ENCODE assay signal across 9 mouse cellular contexts in genomic region chr8:47951380-47951932, GRCm38 (mm10). TPM values are rescaled to one million over a fixed set of nuclear protein-coding genes. Genes with fewer than 3 reads are reported as not detected.
DNase-seq lines count a peak whose midpoint lies in the region; ATAC-seq and TF ChIP-seq lines count a peak whose summit lies in the region.
"Had no signal": no experiment of that assay in that cellular context is flagged by ENCODE, and none has a peak within 500 bp of the region (broad histone marks: within the 10 kb centered on the region; RNA-seq: fewer than 3 reads in every experiment).

No protein-coding gene starts in this region.

- H3K4me2 ChIP-seq in embryonic facial prominence, embryonic 11.5 days (ENCODE audit: low read depth, low read length) = no peak overlapping the region
- no peak overlapping the region for H3K4me2 ChIP-seq in midbrain, embryonic 14.5 days (ENCODE audit: low read length)

- no peaks in the 10 kb centered on the region for H3K4me1 ChIP-seq in embryonic facial prominence, embryonic 11.5 days (ENCODE audit: control insufficient read depth, insufficient read depth, low read length)
- peaks cover 18% of the 10 kb centered on the region; the same call in 1 of the 2 replicates for H3K4me1 ChIP-seq in embryonic facial prominence, embryonic 10.5 days
- no peaks in the 10 kb centered on the region for H3K4me1 ChIP-seq in midbrain, embryonic 10.5 days
- no peaks in the 10 kb centered on the region for H3K4me1 ChIP-seq in midbrain, embryonic 14.5 days (ENCODE audit: control insufficient read depth, insufficient read depth, low read length)
- peaks cover 10% of the 10 kb centered on the region for H3K4me1 ChIP-seq in embryonic fibroblast, embryonic 13.5 days (ENCODE audit: control insufficient read depth, insufficient read depth, low read length)

- TF ChIP-seq POLR2A in embryonic fibroblast, embryonic 13.5 days (IDR thresholded peaks at IDR 0.05; ENCODE audit: low read depth, low read length) = no peak

- peak; percentile 36; the same call in 1 of the 2 replicates for TF ChIP-seq CTCF in embryonic fibroblast, embryonic 13.5 days (IDR thresholded peaks at IDR 0.05; ENCODE audit: borderline replicate concordance, insufficient read depth, low read length)

- no peak overlapping the region for H3K9ac ChIP-seq in embryonic facial prominence, embryonic 11.5 days (replicated peaks; ENCODE audit: low read length)
- no peak overlapping the region for H3K9ac ChIP-seq in midbrain, embryonic 14.5 days (replicated peaks; ENCODE audit: low read length)

- H3K36me3 ChIP-seq in embryonic facial prominence, embryonic 11.5 days (replicated peaks; ENCODE audit: control insufficient read depth, insufficient read depth, low read depth, low read length) = no peaks in the 10 kb centered on the region
- no peaks in the 10 kb centered on the region; the same call in 1 of the 2 replicates for H3K36me3 ChIP-seq in embryonic facial prominence, embryonic 10.5 days (replicated peaks)
- H3K36me3 ChIP-seq in midbrain, embryonic 10.5 days = no peaks in the 10 kb centered on the region
- no peaks in the 10 kb centered on the region for H3K36me3 ChIP-seq in midbrain, embryonic 14.5 days (ENCODE audit: control insufficient read depth, insufficient read depth, low read length)

- H3K27me3 ChIP-seq in embryonic facial prominence, embryonic 11.5 days (ENCODE audit: control insufficient read depth, insufficient read depth, low read length) = no peaks in the 10 kb centered on the region
- no peaks in the 10 kb centered on the region for H3K27me3 ChIP-seq in embryonic facial prominence, embryonic 10.5 days (replicated peaks; ENCODE audit: low read depth, poor library complexity, severe bottlenecking)
- no peaks in the 10 kb centered on the region for H3K27me3 ChIP-seq in midbrain, embryonic 10.5 days (ENCODE audit: low read depth, poor library complexity, severe bottlenecking)
- no peaks in the 10 kb centered on the region for H3K27me3 ChIP-seq in midbrain, embryonic 14.5 days (ENCODE audit: control insufficient read depth, insufficient read depth, low read length)
- H3K27me3 ChIP-seq: megakaryocyte, embryonic 14.5 days had no signal

- DNase-seq in embryonic facial prominence, embryonic 11.5 days (ENCODE audit: low spot score) = peak; percentile 42
- no peak for DNase-seq in embryonic facial prominence, embryonic 10.5 days (ENCODE audit: low spot score)
- peak; percentile 28 for DNase-seq in midbrain, embryonic 10.5 days (ENCODE audit: low spot score)
- no peak for DNase-seq in midbrain, embryonic 14.5 days
- DNase-seq in ovary, postnatal 10 days (ENCODE audit: low spot score) = no peak
- DNase-seq in cerebellum, postnatal 4 days (ENCODE audit: low spot score in 2 of 2) = no peak

- no peak overlapping the region for H3K27ac ChIP-seq in embryonic facial prominence, embryonic 11.5 days (replicated peaks; ENCODE audit: low read depth, low read length)
- no peak overlapping the region for H3K27ac ChIP-seq in embryonic facial prominence, embryonic 10.5 days (replicated peaks)
- no peak overlapping the region for H3K27ac ChIP-seq in midbrain, embryonic 10.5 days (replicated peaks)
- H3K27ac ChIP-seq in midbrain, embryonic 14.5 days (replicated peaks; ENCODE audit: low read depth, low read length) = no peak overlapping the region
- H3K27ac ChIP-seq in embryonic fibroblast, embryonic 13.5 days (ENCODE audit: insufficient read depth, low read length) = no peak overlapping the region

- no peaks in the 10 kb centered on the region for H3K9me3 ChIP-seq in embryonic facial prominence, embryonic 11.5 days (replicated peaks; ENCODE audit: control insufficient read depth, low read length)
- no peaks in the 10 kb centered on the region for H3K9me3 ChIP-seq in embryonic facial prominence, embryonic 10.5 days
- no peaks in the 10 kb centered on the region for H3K9me3 ChIP-seq in midbrain, embryonic 10.5 days (replicated peaks)
- no peaks in the 10 kb centered on the region for H3K9me3 ChIP-seq in midbrain, embryonic 14.5 days (ENCODE audit: control insufficient read depth, low read length)
- H3K9me3 ChIP-seq: megakaryocyte, embryonic 14.5 days had no signal

- no peak overlapping the region for H3K4me3 ChIP-seq in embryonic facial prominence, embryonic 11.5 days (ENCODE audit: low read depth, low read length)
- no peak overlapping the region for H3K4me3 ChIP-seq in embryonic facial prominence, embryonic 10.5 days
- no peak overlapping the region for H3K4me3 ChIP-seq in midbrain, embryonic 10.5 days
- H3K4me3 ChIP-seq in midbrain, embryonic 14.5 days (replicated peaks; ENCODE audit: low read depth, low read length) = no peak overlapping the region
- H3K4me3 ChIP-seq in embryonic fibroblast, embryonic 13.5 days (ENCODE audit: insufficient read depth, low read length) = no peak overlapping the region
- H3K4me3 ChIP-seq: megakaryocyte, embryonic 14.5 days had no signal

- WGBS in embryonic facial prominence, embryonic 11.5 days = 76% methylated on average over 7 of the region's 7 CpGs
- 79% methylated on average over 7 of the region's 7 CpGs for WGBS in embryonic facial prominence, embryonic 10.5 days
- 81% methylated on average over 7 of the region's 7 CpGs for whole genome bisulfite sequencing in midbrain, embryonic 10.5 days
- WGBS in midbrain, embryonic 14.5 days = 85% methylated on average over 7 of the region's 7 CpGs

- ATAC-seq in embryonic facial prominence, embryonic 11.5 days (replicated peaks; ENCODE audit: insufficient number of reproducible peaks, low FRiP score, low TSS enrichment, low read depth) = no peak
- no peak for ATAC-seq in midbrain, embryonic 14.5 days (ENCODE audit: low FRiP score, low TSS enrichment)
- 0 out of 2 replicates have a peak, but pooled peaks have one; percentile 25 for ATAC-seq in megakaryocyte, adult 5-6 weeks (ENCODE audit: poor library complexity, severe bottlenecking)

RNA-seq across cellular contexts. Expression of gene Wwc2, which starts 39.3 kb away (rescaled TPM):
- 8.8 and 9.7 TPM in 2 replicates for polyA plus RNA-seq in embryonic facial prominence, embryonic 11.5 days (2014; fragmentation: Nextera tagmentation; extraction: Ambion mirVana)
- polyA plus RNA-seq in embryonic facial prominence, embryonic 10.5 days (2016; fragmentation: Nextera tagmentation; extraction: Ambion mirVana) = 10.6 and 11.1 TPM in 2 replicates
- polyA plus RNA-seq in midbrain, embryonic 10.5 days (2016; fragmentation: Nextera tagmentation; extraction: Ambion mirVana) = 7.1 and 7.6 TPM in 2 replicates
- polyA plus RNA-seq in midbrain, embryonic 14.5 days (2014; fragmentation: Nextera tagmentation; extraction: Ambion mirVana) = 4.1 and 6.6 TPM in 2 replicates
- 41.4 and 52.9 TPM in 2 replicates for polyA plus RNA-seq in embryonic fibroblast, embryonic 13.5 days (2011; ENCODE audit: insufficient read length, low read depth, missing spikeins)
- 2.0 and 2.1 TPM in 2 replicates for total RNA-seq in megakaryocyte, adult 5-6 weeks (2015)
- total RNA-seq in megakaryocyte, adult 5-6 weeks (2017) = 2.3 and 2.6 TPM in 2 replicates

Comparison
In these comparisons a context has a peak if more than half of its experiments do, and no peak if none do; other contexts are left out.
1. DNase-seq: peak in embryonic facial prominence, embryonic 11.5 days (single experiment) and midbrain, embryonic 10.5 days (single experiment); none in embryonic facial prominence, embryonic 10.5 days (single experiment), midbrain, embryonic 14.5 days (single experiment), ovary, postnatal 10 days (single experiment) and cerebellum, postnatal 4 days (0 of 2).